ENCODE assay signal across 34 mouse cellular contexts in genomic region chr13:30747068-30747467, GRCm38 (mm10). TPM values are rescaled to one million over a fixed set of nuclear protein-coding genes. Genes with fewer than 3 reads are reported as not detected.
"Had no signal": no experiment of that assay in that cellular context is flagged by ENCODE, and none has a peak within 500 bp of the region (broad histone marks: within the 10 kb centered on the region; RNA-seq: fewer than 3 reads in every experiment).

No protein-coding gene starts in this region.

- H3K36me3 ChIP-seq: heart, embryonic 12.5 days; heart, embryonic 13.5 days; heart, embryonic 15.5 days; hindbrain, embryonic 10.5 days; hindbrain, embryonic 12.5 days; hindbrain, embryonic 13.5 days; hindbrain, embryonic 15.5 days; intestine, embryonic 15.5 days; kidney, embryonic 15.5 days had no signal

- H3K9me3 ChIP-seq: heart, embryonic 12.5 days; heart, embryonic 13.5 days; heart, embryonic 15.5 days; hindbrain, embryonic 10.5 days; hindbrain, embryonic 12.5 days; hindbrain, embryonic 13.5 days; hindbrain, embryonic 15.5 days; intestine, embryonic 15.5 days; kidney, embryonic 15.5 days had no signal

- H3K4me2 ChIP-seq: heart, embryonic 11.5 days; heart, embryonic 12.5 days; heart, embryonic 13.5 days; heart, embryonic 15.5 days; hindbrain, embryonic 12.5 days; hindbrain, embryonic 13.5 days; hindbrain, embryonic 14.5 days; hindbrain, embryonic 15.5 days; intestine, embryonic 15.5 days; kidney, embryonic 15.5 days had no signal

- ATAC-seq: hindbrain, embryonic 16.5 days; hindbrain, postnatal 0 days; intestine, embryonic 15.5 days; intestine, embryonic 16.5 days; intestine, postnatal 0 days had no signal

- H3K4me3 ChIP-seq: heart, embryonic 12.5 days; heart, embryonic 13.5 days; heart, embryonic 15.5 days; hindbrain, embryonic 10.5 days; hindbrain, embryonic 12.5 days; hindbrain, embryonic 13.5 days; hindbrain, embryonic 15.5 days; intestine, embryonic 15.5 days; kidney, embryonic 15.5 days; layer of hippocampus, adult 2 months; left cerebral cortex, adult 2 months had no signal

- H3K27ac ChIP-seq: heart, embryonic 13.5 days; heart, embryonic 15.5 days; hindbrain, embryonic 10.5 days; hindbrain, embryonic 12.5 days; hindbrain, embryonic 13.5 days; hindbrain, embryonic 14.5 days; hindbrain, embryonic 15.5 days; hindbrain, postnatal 0 days; intestine, embryonic 15.5 days; kidney, embryonic 15.5 days; kidney, postnatal 0 days; layer of hippocampus, adult 2 months; left cerebral cortex, adult 2 months had no signal

- DNase-seq: heart, postnatal 10 days; heart, postnatal 14 days; heart, postnatal 36 days; heart, postnatal 4 days; kidney, adult 11 months; kidney, adult 18-20 months; kidney, adult 2 months; kidney, adult 8-10 months; kidney, adult 9 months; kidney, postnatal 10 days; kidney, postnatal 14 days; kidney, postnatal 25 days; kidney, postnatal 36 days; kidney, postnatal 4 days; layer of hippocampus, adult 9-11 months; layer of hippocampus, postnatal 36 days had no signal

- H3K9ac ChIP-seq: heart, embryonic 12.5 days; heart, embryonic 13.5 days; heart, embryonic 15.5 days; hindbrain, embryonic 12.5 days; hindbrain, embryonic 13.5 days; hindbrain, embryonic 14.5 days; hindbrain, embryonic 15.5 days; intestine, embryonic 15.5 days; kidney, embryonic 15.5 days had no signal

RNA-seq across cellular contexts. Expression of gene Irf4, which starts 2.0 kb away (rescaled TPM):
- total RNA-seq: hindbrain, postnatal 0 days had no signal
- polyA plus RNA-seq: hindbrain, embryonic 10.5 days had no signal
